Mouse (Mus musculus): ENCODE data around the gene Gm10842. TPM values are rescaled to one million over a fixed set of nuclear protein-coding genes. Genes with fewer than 3 reads are reported as not detected.

The Gm10842 gene
- polyA plus RNA-seq, 1 experiment from 2014 or later, result not detected

- Histone ChIP-seq H3K27me3 (replicated peaks; ENCODE audit: control insufficient read depth, insufficient read depth, low read length) (no peaks in the 10 kb centered on the region), H3K9me3 (ENCODE audit: control insufficient read depth, low read length) (peaks cover 8% of the 10 kb centered on the region; the same call in 1 of the 2 replicates), H3K9ac (ENCODE audit: low read length) (no peak overlapping the region), H3K4me3 (ENCODE audit: low read depth, low read length) (no peak overlapping the region), H3K4me2 (ENCODE audit: low read length) (no peak overlapping the region), H3K4me1 (replicated peaks; ENCODE audit: control insufficient read depth, insufficient read depth, low read length) (peaks cover 6% of the 10 kb centered on the region), H3K36me3 (ENCODE audit: control insufficient read depth, insufficient read depth, low read length) (no peaks in the 10 kb centered on the region), H3K27ac (ENCODE audit: low read depth) (no peak overlapping the region)
- DNase-seq (ENCODE audit: low spot score) (no peak), ATAC-seq (replicated peaks; ENCODE audit: low FRiP score, low TSS enrichment, low read depth) (no peak)
These were observed 11.4 kb downstream of the Gm10842 start for GRCm38 (mm10) chr11:105158047-105158446.

- no peaks in the 10 kb centered on the region for H3K4me1 ChIP-seq (replicated peaks; ENCODE audit: control insufficient read depth, insufficient read depth, low read length)
These were observed 13.1 kb downstream of the Gm10842 start for GRCm38 (mm10) chr11:105159673-105160360.

GRCm38 (mm10) chr11:105161411-105161810 is 14.7 kb downstream of the Gm10842 start:
- H3K9ac ChIP-seq (ENCODE audit: low read length), result no peak overlapping the region
- ATAC-seq (replicated peaks; ENCODE audit: low FRiP score, low TSS enrichment, low read depth), result no peak
- no peak overlapping the region for H3K27ac ChIP-seq (ENCODE audit: low read depth)
- WGBS, result 85% methylated on average over 2 of the region's 2 CpGs
- H3K4me2 ChIP-seq (ENCODE audit: low read length), result no peak overlapping the region
- H3K27me3 ChIP-seq (replicated peaks; ENCODE audit: control insufficient read depth, insufficient read depth, low read length), result no peaks in the 10 kb centered on the region
- no peak overlapping the region for H3K4me3 ChIP-seq (ENCODE audit: low read depth, low read length)
- H3K4me1 ChIP-seq (replicated peaks; ENCODE audit: control insufficient read depth, insufficient read depth, low read length), result no peaks in the 10 kb centered on the region
- DNase-seq (ENCODE audit: low spot score), result no peak
- H3K36me3 ChIP-seq (ENCODE audit: control insufficient read depth, insufficient read depth, low read length), result no peaks in the 10 kb centered on the region
- peaks cover 21% of the 10 kb centered on the region for H3K9me3 ChIP-seq (ENCODE audit: control insufficient read depth, low read length)

More at GRCm38 (mm10) chr11:105159673-105160360, 13.1 kb downstream of the Gm10842 start:
- no peak for DNase-seq (ENCODE audit: low spot score)
- no peaks in the 10 kb centered on the region for H3K36me3 ChIP-seq (ENCODE audit: control insufficient read depth, insufficient read depth, low read length)
- H3K9ac ChIP-seq (ENCODE audit: low read length), result no peak overlapping the region
- WGBS, result 57% methylated on average over 6 of the region's 6 CpGs
- H3K27ac ChIP-seq (ENCODE audit: low read depth), result no peak overlapping the region
- no peak overlapping the region for H3K4me3 ChIP-seq (ENCODE audit: low read depth, low read length)
- H3K27me3 ChIP-seq (replicated peaks; ENCODE audit: control insufficient read depth, insufficient read depth, low read length), result no peaks in the 10 kb centered on the region
- H3K9me3 ChIP-seq (ENCODE audit: control insufficient read depth, low read length), result peaks cover 13% of the 10 kb centered on the region
- H3K4me2 ChIP-seq (ENCODE audit: low read length), result no peak overlapping the region
- no peak for ATAC-seq (replicated peaks; ENCODE audit: low FRiP score, low TSS enrichment, low read depth)

- Histone ChIP-seq H3K9ac (ENCODE audit: low read length) (no peak overlapping the region), H3K36me3 (ENCODE audit: control insufficient read depth, insufficient read depth, low read length) (no peaks in the 10 kb centered on the region), H3K9me3 (ENCODE audit: control insufficient read depth, low read length) (peaks cover 21% of the 10 kb centered on the region), H3K27me3 (replicated peaks; ENCODE audit: control insufficient read depth, insufficient read depth, low read length) (no peaks in the 10 kb centered on the region), H3K4me1 (replicated peaks; ENCODE audit: control insufficient read depth, insufficient read depth, low read length) (no peaks in the 10 kb centered on the region), H3K4me3 (ENCODE audit: low read depth, low read length) (no peak overlapping the region), H3K4me2 (ENCODE audit: low read length) (no peak overlapping the region), H3K27ac (ENCODE audit: low read depth) (no peak overlapping the region)
- 76% methylated on average over 69 of the region's 69 CpGs for WGBS
- no peak for DNase-seq (ENCODE audit: low spot score)
- no peak for ATAC-seq (replicated peaks; ENCODE audit: low FRiP score, low TSS enrichment, low read depth)
These were observed 18.1 kb downstream of the Gm10842 start for GRCm38 (mm10) chr11:105164516-105165510.

- H3K27ac ChIP-seq (ENCODE audit: low read depth), result no peak overlapping the region
- peaks cover 21% of the 10 kb centered on the region for H3K9me3 ChIP-seq (ENCODE audit: control insufficient read depth, low read length)
- H3K4me2 ChIP-seq (ENCODE audit: low read length), result no peak overlapping the region
- H3K9ac ChIP-seq (ENCODE audit: low read length), result no peak overlapping the region
- DNase-seq (ENCODE audit: low spot score) (no peak), ATAC-seq (replicated peaks; ENCODE audit: low FRiP score, low TSS enrichment, low read depth) (no peak)
- no peak overlapping the region for H3K4me3 ChIP-seq (ENCODE audit: low read depth, low read length)
- 90% methylated on average over 10 of the region's 10 CpGs for WGBS
- no peaks in the 10 kb centered on the region for H3K4me1 ChIP-seq (replicated peaks; ENCODE audit: control insufficient read depth, insufficient read depth, low read length)
- H3K27me3 ChIP-seq (replicated peaks; ENCODE audit: control insufficient read depth, insufficient read depth, low read length), result no peaks in the 10 kb centered on the region
- no peaks in the 10 kb centered on the region for H3K36me3 ChIP-seq (ENCODE audit: control insufficient read depth, insufficient read depth, low read length)
These were observed 20.1 kb downstream of the Gm10842 start for GRCm38 (mm10) chr11:105166780-105167179.

- Histone ChIP-seq H3K36me3 (ENCODE audit: control insufficient read depth, insufficient read depth, low read length) (no peaks in the 10 kb centered on the region; the same call in 1 of the 2 replicates), H3K4me1 (replicated peaks; ENCODE audit: control insufficient read depth, insufficient read depth, low read length) (peaks cover 18% of the 10 kb centered on the region), H3K9me3 (ENCODE audit: control insufficient read depth, low read length) (no peaks in the 10 kb centered on the region), H3K27ac (ENCODE audit: low read depth) (peak within 1 kb of the TSS; percentile 97; the same call in 1 of the 2 replicates), H3K9ac (ENCODE audit: low read length) (no peak within 1 kb of the TSS), H3K27me3 (replicated peaks; ENCODE audit: control insufficient read depth, insufficient read depth, low read length) (no peaks in the 10 kb centered on the region), H3K4me3 (ENCODE audit: low read depth, low read length) (peak within 1 kb of the TSS; percentile 90), H3K4me2 (ENCODE audit: low read length) (peak within 1 kb of the TSS; percentile 86)
- no peak for ATAC-seq (replicated peaks; ENCODE audit: low FRiP score, low TSS enrichment, low read depth)
- 46% methylated on average over 2 of the region's 2 CpGs for WGBS
- DNase-seq (ENCODE audit: low spot score), result no peak
These were observed 31.8 kb downstream of the Gm10842 start, which contains the start of gene Tlk2 for GRCm38 (mm10) chr11:105178516-105178915. Tlk2 (plus strand) TSS chr11:105178807.

DNA sequence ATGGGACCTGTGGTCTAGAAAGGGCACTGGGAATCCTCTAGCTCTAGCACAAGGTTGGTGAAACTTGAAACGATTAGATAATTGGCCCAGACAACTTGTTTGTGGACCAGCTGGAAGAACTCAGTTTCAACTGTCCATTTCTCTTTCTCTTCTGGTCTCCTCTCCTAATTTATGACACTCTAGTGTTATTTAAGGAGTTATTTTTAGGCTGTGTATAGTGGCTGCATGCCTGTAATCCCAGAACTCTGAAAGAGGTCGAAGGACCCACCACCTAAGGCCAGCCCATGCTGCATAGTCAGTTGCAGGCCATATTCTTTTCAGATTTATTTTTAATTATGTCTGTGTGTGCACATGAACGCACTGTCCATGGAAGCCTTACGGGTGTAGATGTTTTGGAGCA is 32.8 kb downstream of the Gm10842 start:
- peak overlapping the region; percentile 97; the same call in 1 of the 2 replicates for H3K27ac ChIP-seq (ENCODE audit: low read depth)
- no peak overlapping the region; the same call in 1 of the 2 replicates for H3K9ac ChIP-seq (ENCODE audit: low read length)
- no peak for ATAC-seq (replicated peaks; ENCODE audit: low FRiP score, low TSS enrichment, low read depth)
- H3K4me1 ChIP-seq (replicated peaks; ENCODE audit: control insufficient read depth, insufficient read depth, low read length), result peaks cover 18% of the 10 kb centered on the region
- peak overlapping the region; percentile 90 for H3K4me3 ChIP-seq (ENCODE audit: low read depth, low read length)
- WGBS, result 84% methylated on average over 4 of the region's 4 CpGs
- no peaks in the 10 kb centered on the region for H3K9me3 ChIP-seq (ENCODE audit: control insufficient read depth, low read length)
- no peaks in the 10 kb centered on the region for H3K27me3 ChIP-seq (replicated peaks; ENCODE audit: control insufficient read depth, insufficient read depth, low read length)
- H3K36me3 ChIP-seq (ENCODE audit: control insufficient read depth, insufficient read depth, low read length), result peaks cover 5% of the 10 kb centered on the region
- H3K4me2 ChIP-seq (ENCODE audit: low read length), result peak overlapping the region; percentile 86
- no peak for DNase-seq (ENCODE audit: low spot score)

DNA sequence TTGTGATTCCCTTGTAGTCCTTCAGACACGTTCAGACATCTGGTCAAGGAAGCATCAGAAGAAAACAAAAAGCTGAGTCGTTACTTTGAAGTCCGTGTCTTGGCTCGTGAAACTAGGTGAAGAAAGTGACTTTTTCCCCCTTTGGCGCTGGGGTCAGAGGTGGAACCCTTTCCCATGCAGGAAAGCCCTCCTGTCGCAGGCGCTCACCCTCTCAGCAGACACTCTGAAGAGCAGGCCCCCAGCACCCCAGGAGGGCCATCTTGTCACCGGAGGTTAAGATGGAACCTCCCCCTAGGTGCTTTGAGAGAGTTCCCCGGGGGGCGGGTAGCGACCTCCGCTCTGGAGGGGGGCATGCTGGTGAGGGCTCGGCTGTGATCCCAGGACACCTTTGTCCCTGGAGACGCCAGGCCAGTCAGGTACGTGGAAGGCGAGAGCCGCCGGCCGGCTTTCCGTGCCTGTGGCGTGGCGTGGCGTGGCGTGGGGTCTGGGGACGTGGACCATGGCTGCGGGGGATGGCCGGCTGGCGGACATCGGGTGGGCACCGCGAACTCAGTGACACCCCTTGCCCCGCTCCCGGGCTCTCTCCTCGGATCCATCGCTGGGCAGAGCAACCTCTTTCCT is 33.9 kb downstream of the Gm10842 start:
- peaks cover 15% of the 10 kb centered on the region for H3K36me3 ChIP-seq (ENCODE audit: control insufficient read depth, insufficient read depth, low read length)
- peaks cover 18% of the 10 kb centered on the region for H3K4me1 ChIP-seq (replicated peaks; ENCODE audit: control insufficient read depth, insufficient read depth, low read length)
- WGBS, result under 1% methylated on average over 31 of the region's 35 CpGs
- peak; percentile 79 for DNase-seq (ENCODE audit: low spot score)
- no peaks in the 10 kb centered on the region for H3K9me3 ChIP-seq (ENCODE audit: control insufficient read depth, low read length)
- H3K4me2 ChIP-seq (ENCODE audit: low read length), result peak overlapping the region; percentile 86
- H3K9ac ChIP-seq (ENCODE audit: low read length), result peak overlapping the region; percentile 94
- H3K4me3 ChIP-seq (ENCODE audit: low read depth, low read length), result peak overlapping the region; percentile 90
- peak overlapping the region; percentile 97 for H3K27ac ChIP-seq (ENCODE audit: low read depth)
- H3K27me3 ChIP-seq (replicated peaks; ENCODE audit: control insufficient read depth, insufficient read depth, low read length), result no peaks in the 10 kb centered on the region
- no peak for ATAC-seq (replicated peaks; ENCODE audit: low FRiP score, low TSS enrichment, low read depth)

Measured in intestine, embryonic 14.5 days (tissue).